In genomic region chr15:103299644-103300043, GRCm38 (mm10) we compare ENCODE assay signal across 13 mouse cellular contexts. TPM values are rescaled to one million over a fixed set of nuclear protein-coding genes. Genes with fewer than 3 reads are reported as not detected.
DNase-seq lines count a peak whose midpoint lies in the region; ATAC-seq and TF ChIP-seq lines count a peak whose summit lies in the region.
"Had no signal": no experiment of that assay in that cellular context is flagged by ENCODE, and none has a peak within 500 bp of the region (broad histone marks: within the 10 kb centered on the region; RNA-seq: fewer than 3 reads in every experiment).

No protein-coding gene starts in this region.

- no peak for ATAC-seq in heart, embryonic 13.5 days (ENCODE audit: extremely low read depth, insufficient number of reproducible peaks, low FRiP score, low TSS enrichment)
- ATAC-seq in forebrain, embryonic 11.5 days (replicated peaks; ENCODE audit: low FRiP score), result peak; percentile 11
- ATAC-seq in limb, embryonic 11.5 days (ENCODE audit: insufficient number of reproducible peaks, low FRiP score, low TSS enrichment, low read depth), result no peak
- no peak for ATAC-seq in granulocyte monocyte progenitor cell, adult 5-6 weeks (replicated peaks; ENCODE audit: poor library complexity, severe bottlenecking)

- peaks cover 63% of the 10 kb centered on the region for H3K4me1 ChIP-seq in heart, embryonic 13.5 days
- H3K4me1 ChIP-seq in E14TG2a.4 (replicated peaks; ENCODE audit: low read depth, low read length), result peaks cover 98% of the 10 kb centered on the region
- H3K4me1 ChIP-seq in forebrain, embryonic 11.5 days (replicated peaks; ENCODE audit: control insufficient read depth, insufficient read depth, low read length), result peaks cover 70% of the 10 kb centered on the region
- H3K4me1 ChIP-seq in limb, embryonic 11.5 days (ENCODE audit: control insufficient read depth, insufficient read depth, low read length), result peaks cover 95% of the 10 kb centered on the region

- no peak for TF ChIP-seq CTCF in E14TG2a.4 (conservative IDR thresholded peaks at IDR 0.05; ENCODE audit: low read length)

- DNase-seq in heart, adult 9 months (ENCODE audit: low spot score in 2 of 2), result no peak
- DNase-seq in forebrain, embryonic 11.5 days (ENCODE audit: low spot score), result no peak
- no peak for DNase-seq in limb, embryonic 11.5 days (ENCODE audit: low spot score)
- no peak for DNase-seq in gastrocnemius, postnatal 36 days
- no peak for DNase-seq in Muller cell, postnatal 12 days (ENCODE audit: inconsistent ontology term)
- DNase-seq: adrenal gland, postnatal 36 days; layer of hippocampus, adult 9-11 months; spleen, adult 18-20 months had no signal

- peak overlapping the region; percentile 66 for H3K4me2 ChIP-seq in heart, embryonic 13.5 days
- peak overlapping the region; percentile 56 for H3K4me2 ChIP-seq in forebrain, embryonic 11.5 days (ENCODE audit: low read depth, low read length, severe bottlenecking)
- H3K4me2 ChIP-seq in limb, embryonic 11.5 days (ENCODE audit: low read depth, severe bottlenecking), result peak overlapping the region; percentile 41

- H3K9ac ChIP-seq in heart, embryonic 13.5 days, result peak overlapping the region; percentile 71
- peak overlapping the region; percentile 60 for H3K9ac ChIP-seq in forebrain, embryonic 11.5 days (ENCODE audit: low read length)
- peak overlapping the region; percentile 36 for H3K9ac ChIP-seq in limb, embryonic 11.5 days (ENCODE audit: low read length)

- H3K27ac ChIP-seq in heart, embryonic 13.5 days (replicated peaks), result peak overlapping the region; percentile 81
- peak overlapping the region; percentile 99 for H3K27ac ChIP-seq in forebrain, embryonic 11.5 days (ENCODE audit: low read depth, low read length)
- peak overlapping the region; percentile 98 for H3K27ac ChIP-seq in limb, embryonic 11.5 days (replicated peaks; ENCODE audit: low read depth, low read length)

- peak overlapping the region; percentile 39 for H3K4me3 ChIP-seq in heart, embryonic 13.5 days
- H3K4me3 ChIP-seq in E14TG2a.4 (replicated peaks; ENCODE audit: low read length), result peak overlapping the region; percentile 62
- H3K4me3 ChIP-seq in forebrain, embryonic 11.5 days (ENCODE audit: low read depth, low read length), result peak overlapping the region; percentile 7; the same call in 1 of the 2 replicates
- 0 out of 2 replicates have a peak overlapping the region, but pooled peaks have one; percentile 12 for H3K4me3 ChIP-seq in limb, embryonic 11.5 days (ENCODE audit: low read depth, low read length)
- H3K4me3 ChIP-seq: erythroblast, embryonic 14.5 days had no signal

- H3K27me3 ChIP-seq in heart, embryonic 13.5 days (replicated peaks), result no peaks in the 10 kb centered on the region
- H3K27me3 ChIP-seq in E14TG2a.4 (ENCODE audit: insufficient read depth, low read length), result peaks cover 36% of the 10 kb centered on the region
- H3K27me3 ChIP-seq in forebrain, embryonic 11.5 days (ENCODE audit: control insufficient read depth, insufficient read depth, low read length), result no peaks in the 10 kb centered on the region
- no peaks in the 10 kb centered on the region for H3K27me3 ChIP-seq in limb, embryonic 11.5 days (ENCODE audit: control insufficient read depth, insufficient read depth, low read length)

- 58% methylated on average over 8 of the region's 8 CpGs for whole genome bisulfite sequencing in heart, embryonic 13.5 days
- 28% methylated on average over 8 of the region's 8 CpGs for WGBS in forebrain, embryonic 11.5 days
- 23% methylated on average over 8 of the region's 8 CpGs for WGBS in limb, embryonic 11.5 days

- H3K9me3 ChIP-seq in heart, embryonic 13.5 days, result no peaks in the 10 kb centered on the region
- no peaks in the 10 kb centered on the region for H3K9me3 ChIP-seq in E14TG2a.4 (ENCODE audit: low read length)
- no peaks in the 10 kb centered on the region for H3K9me3 ChIP-seq in forebrain, embryonic 11.5 days (ENCODE audit: control insufficient read depth, low read length)
- no peaks in the 10 kb centered on the region for H3K9me3 ChIP-seq in limb, embryonic 11.5 days (ENCODE audit: control insufficient read depth, low read length)

- peaks cover 48% of the 10 kb centered on the region for H3K36me3 ChIP-seq in heart, embryonic 13.5 days
- peaks cover 54% of the 10 kb centered on the region for H3K36me3 ChIP-seq in E14TG2a.4 (ENCODE audit: insufficient read depth, low read length)
- no peaks in the 10 kb centered on the region for H3K36me3 ChIP-seq in forebrain, embryonic 11.5 days (ENCODE audit: control insufficient read depth, insufficient read depth, low read length)
- no peaks in the 10 kb centered on the region for H3K36me3 ChIP-seq in limb, embryonic 11.5 days (ENCODE audit: control insufficient read depth, insufficient read depth, low read length)

- intact Hi-C loops in gastrocnemius, postnatal 36 days (cut with DNase I), result no loop called here

RNA-seq across cellular contexts. Expression of gene Gpr84, which starts 10.8 kb away (rescaled TPM):
- polyA plus RNA-seq in heart, embryonic 13.5 days (2015; fragmentation: Nextera tagmentation; extraction: Ambion mirVana), result 0.28 and 0.36 TPM in 2 replicates
- polyA plus RNA-seq in forebrain, embryonic 11.5 days (2014; fragmentation: Nextera tagmentation; extraction: Ambion mirVana), result not detected in 2 replicates
- 0.31 TPM in 1 of 2 replicates, not detected in the other for polyA plus RNA-seq in limb, embryonic 11.5 days (2014; fragmentation: Nextera tagmentation; extraction: Ambion mirVana)
- not detected for total RNA-seq in gastrocnemius, postnatal 36 days (2021)
- 0.77 and 1.0 TPM in 2 replicates for total RNA-seq in granulocyte monocyte progenitor cell, adult 5-6 weeks (2014; fragmentation: Nextera tagmentation)
- total RNA-seq in granulocyte monocyte progenitor cell, adult 5-6 weeks (2017), result 0.77 and 1.1 TPM in 2 replicates
- total RNA-seq: adrenal gland, postnatal 36 days had no signal
- polyA plus RNA-seq: erythroblast, embryonic 14.5 days had no signal

RNA-seq across cellular contexts. Expression of gene Copz1, which starts 27.1 kb away (rescaled TPM):
- polyA plus RNA-seq in heart, embryonic 13.5 days (2015; fragmentation: Nextera tagmentation; extraction: Ambion mirVana), result 163 and 178 TPM in 2 replicates
- polyA plus RNA-seq in forebrain, embryonic 11.5 days (2014; fragmentation: Nextera tagmentation; extraction: Ambion mirVana), result 265 TPM in 2 replicates
- 320 and 334 TPM in 2 replicates for polyA plus RNA-seq in limb, embryonic 11.5 days (2014; fragmentation: Nextera tagmentation; extraction: Ambion mirVana)
- total RNA-seq in gastrocnemius, postnatal 36 days (2021), result 10 to 100 TPM; 33.4 to 34.6 TPM
- 229 and 240 TPM in 2 replicates for total RNA-seq in granulocyte monocyte progenitor cell, adult 5-6 weeks (2014; fragmentation: Nextera tagmentation)
- 80.3 and 87.2 TPM in 2 replicates for total RNA-seq in granulocyte monocyte progenitor cell, adult 5-6 weeks (2017)

RNA-seq across cellular contexts. Expression of gene Zfp385a, which starts 40.2 kb away (rescaled TPM):
- polyA plus RNA-seq in heart, embryonic 13.5 days (2015; fragmentation: Nextera tagmentation; extraction: Ambion mirVana), result 8.3 and 8.9 TPM in 2 replicates
- 27.4 and 27.8 TPM in 2 replicates for polyA plus RNA-seq in forebrain, embryonic 11.5 days (2014; fragmentation: Nextera tagmentation; extraction: Ambion mirVana)
- polyA plus RNA-seq in limb, embryonic 11.5 days (2014; fragmentation: Nextera tagmentation; extraction: Ambion mirVana), result 19.2 and 22.9 TPM in 2 replicates
- 10 to 100 TPM in 1 of 2 experiments, 1 to 10 TPM in 1; 8.7 to 12.7 TPM for total RNA-seq in gastrocnemius, postnatal 36 days (2021)
- 17.5 and 24.9 TPM in 2 replicates for total RNA-seq in granulocyte monocyte progenitor cell, adult 5-6 weeks (2014; fragmentation: Nextera tagmentation)
- total RNA-seq in granulocyte monocyte progenitor cell, adult 5-6 weeks (2017), result 1.8 and 2.7 TPM in 2 replicates

RNA-seq across cellular contexts. Expression of gene Nfe2, which starts 41.4 kb away (rescaled TPM):
- polyA plus RNA-seq in heart, embryonic 13.5 days (2015; fragmentation: Nextera tagmentation; extraction: Ambion mirVana), result 7.2 and 8.2 TPM in 2 replicates
- 6.6 and 7.6 TPM in 2 replicates for polyA plus RNA-seq in forebrain, embryonic 11.5 days (2014; fragmentation: Nextera tagmentation; extraction: Ambion mirVana)
- polyA plus RNA-seq in limb, embryonic 11.5 days (2014; fragmentation: Nextera tagmentation; extraction: Ambion mirVana), result 5.4 and 7.7 TPM in 2 replicates
- not detected for total RNA-seq in gastrocnemius, postnatal 36 days (2021)
- 159 and 180 TPM in 2 replicates for total RNA-seq in granulocyte monocyte progenitor cell, adult 5-6 weeks (2014; fragmentation: Nextera tagmentation)
- total RNA-seq in granulocyte monocyte progenitor cell, adult 5-6 weeks (2017), result 112 and 174 TPM in 2 replicates
- total RNA-seq: CH12.LX had no signal

RNA-seq across cellular contexts. Expression of gene Hnrnpa1, which starts 59.4 kb away (rescaled TPM):
- polyA plus RNA-seq in heart, embryonic 13.5 days (2015; fragmentation: Nextera tagmentation; extraction: Ambion mirVana), result 500 and 519 TPM in 2 replicates
- 1,395 and 1,473 TPM in 2 replicates for polyA plus RNA-seq in forebrain, embryonic 11.5 days (2014; fragmentation: Nextera tagmentation; extraction: Ambion mirVana)
- 1,585 and 1,592 TPM in 2 replicates for polyA plus RNA-seq in limb, embryonic 11.5 days (2014; fragmentation: Nextera tagmentation; extraction: Ambion mirVana)
- total RNA-seq in gastrocnemius, postnatal 36 days (2021), result 100 to 1,000 TPM in 1 of 2 experiments, 10 to 100 TPM in 1; 80.3 to 101 TPM
- 605 and 693 TPM in 2 replicates for total RNA-seq in granulocyte monocyte progenitor cell, adult 5-6 weeks (2014; fragmentation: Nextera tagmentation)
- 956 and 1,234 TPM in 2 replicates for total RNA-seq in granulocyte monocyte progenitor cell, adult 5-6 weeks (2017)

Comparison
In these comparisons a context has a peak if more than half of its experiments do, and no peak if none do; other contexts are left out.
1. H3K4me3 ChIP-seq: peak in every context shown above with its lines; median percentile 62 in E14TG2a.4; 39 in heart, embryonic 13.5 days; 12 in limb, embryonic 11.5 days; 7 in forebrain, embryonic 11.5 days.